Mouse (Mus musculus) lung, postnatal 25 days (tissue): Measurements from ENCODE around the gene Carhsp1.

Experiments
- DNase-seq: peaks from one replicate; pipeline ENCODE4 v3.0.0; 2022; ENCODE audit warnings: low spot score

Carhsp1 gene

GRCm38 (mm10) chr16:8671551-8672349, at the start of gene Carhsp1:
Gene Carhsp1 (minus strand): TSS chr16:8672155.
- peak; percentile 96 for DNase-seq

DNA sequence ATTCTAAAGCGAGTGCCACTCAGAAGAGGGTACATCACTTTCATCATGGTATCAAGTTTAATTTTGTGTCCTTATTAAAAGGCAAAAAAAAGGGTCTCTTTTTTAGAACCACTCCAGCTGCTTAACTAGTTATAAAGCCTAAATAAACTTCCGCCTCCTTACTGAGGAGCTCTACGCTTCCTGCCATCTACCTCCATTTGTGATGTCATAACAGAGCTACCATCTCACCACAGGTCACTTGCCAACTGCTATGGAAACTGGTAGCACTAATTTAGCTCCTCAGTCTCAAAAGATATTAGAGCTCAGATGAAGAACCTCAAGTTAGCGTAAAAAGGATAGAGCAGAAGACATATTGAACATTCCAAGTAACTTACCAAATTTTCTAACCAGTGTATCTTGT, 48.5 kb upstream of the Carhsp1 start:
- DNase-seq, result no peak

GRCm38 (mm10) chr16:8717744-8718143, 45.8 kb upstream of the Carhsp1 start:
- no peak for DNase-seq

- no peak for DNase-seq
Measured at GRCm38 (mm10) chr16:8716300-8716699, 44.3 kb upstream of the Carhsp1 start.

GRCm38 (mm10) chr16:8715513-8716080, 43.6 kb upstream of the Carhsp1 start:
- DNase-seq, result no peak

DNA sequence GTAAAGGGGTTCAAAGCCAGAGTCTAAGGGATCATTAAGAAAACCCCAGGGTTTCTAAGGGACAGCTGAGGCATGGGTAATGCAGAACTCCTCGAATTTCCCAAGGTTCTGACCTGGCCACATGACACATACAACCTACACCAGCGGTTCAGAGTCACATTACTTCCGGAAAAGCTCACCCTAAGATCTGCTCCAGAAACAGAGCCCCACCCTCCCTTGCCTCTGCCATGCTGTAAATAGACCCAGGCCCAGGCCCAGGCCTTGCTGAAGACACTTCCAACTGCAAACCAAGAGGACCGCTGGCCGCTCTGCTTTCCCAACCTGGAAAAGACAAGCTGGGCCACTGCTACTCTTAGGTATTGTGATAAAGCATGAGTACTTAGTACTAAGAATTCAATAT, 42.9 kb upstream of the Carhsp1 start:
- DNase-seq, result no peak

GRCm38 (mm10) chr16:8711998-8712397, 40.0 kb upstream of the Carhsp1 start:
- no peak for DNase-seq

DNA sequence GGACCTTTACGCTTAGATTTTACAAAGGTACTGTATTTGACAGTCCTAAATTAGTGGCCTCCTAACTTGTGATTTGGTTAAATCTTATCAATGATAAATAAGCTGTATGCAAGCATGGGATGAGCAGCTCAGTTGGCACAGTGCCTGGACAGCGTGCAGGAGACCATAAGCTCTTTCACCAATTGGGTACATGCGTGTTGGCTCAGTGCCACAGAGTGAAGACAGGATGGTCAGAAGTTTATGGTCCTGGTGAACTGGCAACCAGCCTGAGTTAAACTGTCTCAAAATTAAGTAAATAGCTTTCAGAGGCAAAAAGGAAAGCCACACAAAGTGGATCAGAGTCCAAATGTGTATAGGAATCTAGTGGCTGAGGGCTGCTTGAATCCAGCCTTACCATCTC, 28.6 kb upstream of the Carhsp1 start:
- no peak for DNase-seq

- no peak for DNase-seq
Measured at GRCm38 (mm10) chr16:8699556-8699955, 27.6 kb upstream of the Carhsp1 start.

GRCm38 (mm10) chr16:8691206-8691605, 19.3 kb upstream of the Carhsp1 start:
- DNase-seq, result no peak

GRCm38 (mm10) chr16:8689979-8690656, 18.2 kb upstream of the Carhsp1 start:
- no peak for DNase-seq

DNA sequence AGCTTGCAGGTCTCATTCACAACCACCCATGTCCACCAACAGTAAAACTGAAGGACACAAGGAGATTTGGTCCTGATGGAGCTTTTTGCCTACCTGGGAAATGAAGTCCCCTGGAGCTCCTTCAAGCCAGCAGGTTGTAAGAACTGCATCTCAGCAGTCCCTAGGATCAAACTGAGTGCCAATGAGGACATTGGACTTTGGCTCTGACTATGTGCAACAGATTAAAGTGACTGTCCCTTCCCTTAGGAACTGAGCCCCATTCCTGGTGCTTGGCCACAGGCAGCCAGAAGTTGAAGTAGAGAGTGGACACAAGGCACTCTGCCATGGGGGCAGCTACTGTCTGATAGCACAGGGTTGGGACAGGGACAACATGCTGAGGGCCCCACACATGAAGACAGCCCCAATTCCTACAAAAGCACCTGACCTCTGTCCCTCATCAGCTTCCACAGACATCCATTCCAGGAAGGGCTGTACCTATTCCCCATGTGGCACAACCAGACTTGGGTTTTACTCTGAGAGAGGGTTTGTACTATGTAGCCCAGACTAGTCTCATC, 15.7 kb upstream of the Carhsp1 start:
- DNase-seq, result no peak

DNA sequence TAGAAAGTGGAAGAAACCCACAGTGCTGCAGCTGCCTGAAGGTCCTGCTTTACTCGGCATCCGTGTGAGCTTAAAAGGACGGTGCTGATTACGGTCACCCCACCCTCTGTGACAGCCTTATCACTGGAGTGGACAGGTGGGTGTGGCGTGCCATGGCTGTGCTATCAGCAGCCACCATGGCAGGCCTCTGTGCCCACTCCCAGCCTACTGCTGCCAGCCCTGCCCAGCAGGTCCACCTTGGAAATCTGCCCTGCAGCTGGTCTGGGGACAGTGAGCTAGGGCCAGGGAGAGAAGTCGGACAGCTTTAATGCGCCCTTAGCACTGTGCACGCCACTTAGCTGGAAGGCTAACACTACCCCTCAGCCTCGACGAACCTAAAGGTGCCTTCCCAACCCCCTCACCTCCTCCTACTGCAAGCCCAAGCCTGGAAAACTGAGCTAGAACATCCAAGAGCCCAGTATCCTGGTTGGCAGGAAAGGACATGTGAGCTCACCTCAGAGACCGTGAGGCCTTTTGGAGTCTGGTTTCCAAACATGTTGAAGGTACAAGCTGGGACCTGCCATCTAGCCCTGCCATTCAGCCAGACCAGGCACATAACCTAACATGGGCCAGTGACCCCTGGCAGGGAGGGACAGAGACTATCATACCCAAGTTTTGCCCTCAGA, 15.0 kb upstream of the Carhsp1 start:
- DNase-seq, result no peak

DNA sequence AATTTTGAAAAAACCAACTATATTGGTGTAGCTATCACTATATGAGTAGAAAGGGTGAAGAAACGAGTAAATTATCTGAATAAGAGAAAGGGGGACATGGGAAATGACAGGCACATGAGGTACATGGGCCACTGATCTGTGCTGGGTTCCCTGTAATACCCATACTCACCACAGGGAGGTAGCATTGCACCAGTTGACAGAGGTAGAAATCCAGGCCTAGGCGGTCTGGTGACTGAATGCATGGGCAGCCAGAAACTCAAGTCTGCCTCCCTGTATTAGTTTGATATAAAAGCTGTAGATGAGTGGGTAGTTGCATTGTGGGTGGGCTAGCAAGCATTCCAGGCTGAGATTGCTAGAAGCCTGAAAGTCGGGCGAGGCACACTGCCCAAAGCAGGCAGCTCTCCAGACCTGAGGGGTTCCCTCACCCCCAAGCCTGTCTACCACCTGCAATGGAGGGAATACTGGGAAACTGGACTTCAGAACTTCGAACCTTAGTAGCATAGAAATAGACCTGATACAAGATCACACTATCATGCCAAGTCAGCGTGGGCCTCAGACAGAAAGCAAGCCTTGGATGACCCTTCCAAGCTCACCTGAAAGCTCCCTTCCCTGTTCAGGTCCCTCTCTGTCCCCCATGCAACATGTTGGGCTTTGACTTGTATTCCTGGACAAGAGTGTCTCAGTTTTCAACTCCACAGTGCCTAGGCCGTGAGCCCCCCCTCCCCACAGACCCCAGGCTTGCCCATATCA, 14.3 kb upstream of the Carhsp1 start:
- DNase-seq, result peak; percentile 79

DNA sequence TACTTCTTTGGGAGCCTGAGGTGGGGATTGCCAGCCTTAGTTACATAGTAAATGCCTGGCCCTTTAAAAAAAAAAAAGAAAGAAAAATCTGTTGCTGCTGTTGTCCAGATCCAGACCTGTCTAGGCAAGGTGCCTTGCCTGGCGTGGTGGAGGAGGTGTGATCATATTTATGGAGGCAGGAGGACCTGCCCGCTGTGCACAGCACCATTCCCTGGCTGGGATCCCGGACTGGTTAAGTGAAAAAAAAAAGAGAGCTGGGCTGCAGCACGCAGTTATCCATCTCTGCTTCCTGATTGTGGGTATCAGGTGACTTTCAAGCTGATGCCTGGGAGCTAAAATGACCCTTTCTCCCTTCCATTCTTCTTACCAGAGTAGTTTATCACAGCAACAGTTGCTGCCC, 13.1 kb upstream of the Carhsp1 start:
- DNase-seq, result no peak

- DNase-seq, result no peak
Measured at GRCm38 (mm10) chr16:8680470-8680869, 8.5 kb upstream of the Carhsp1 start, which contains the start of gene Gm5767. Gene Gm5767 (plus strand): TSS chr16:8680770.

- DNase-seq, result no peak
Measured at GRCm38 (mm10) chr16:8679780-8680179, 7.8 kb upstream of the Carhsp1 start.

GRCm38 (mm10) chr16:8678676-8679075, 6.7 kb upstream of the Carhsp1 start:
- no peak for DNase-seq

DNA sequence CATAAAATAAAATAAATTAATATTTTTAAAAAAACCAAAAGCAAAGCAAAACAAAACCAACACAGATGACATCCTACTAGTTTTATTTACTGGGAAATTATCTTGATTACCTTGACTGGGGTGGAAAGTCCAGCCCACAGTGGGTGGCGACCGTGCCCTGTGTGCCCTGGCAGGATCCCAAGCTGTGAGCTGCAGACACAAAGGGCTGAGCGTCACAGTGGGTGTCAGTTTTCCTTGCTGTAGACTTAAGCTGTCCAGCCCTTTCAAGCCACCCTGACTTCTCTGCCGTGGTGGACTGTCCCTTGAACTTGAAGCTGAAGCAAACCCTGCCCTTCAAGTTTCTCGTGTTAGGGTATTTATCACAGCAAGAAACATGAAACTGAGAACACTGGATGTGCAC, 6.1 kb upstream of the Carhsp1 start:
- DNase-seq, result no peak

DNA sequence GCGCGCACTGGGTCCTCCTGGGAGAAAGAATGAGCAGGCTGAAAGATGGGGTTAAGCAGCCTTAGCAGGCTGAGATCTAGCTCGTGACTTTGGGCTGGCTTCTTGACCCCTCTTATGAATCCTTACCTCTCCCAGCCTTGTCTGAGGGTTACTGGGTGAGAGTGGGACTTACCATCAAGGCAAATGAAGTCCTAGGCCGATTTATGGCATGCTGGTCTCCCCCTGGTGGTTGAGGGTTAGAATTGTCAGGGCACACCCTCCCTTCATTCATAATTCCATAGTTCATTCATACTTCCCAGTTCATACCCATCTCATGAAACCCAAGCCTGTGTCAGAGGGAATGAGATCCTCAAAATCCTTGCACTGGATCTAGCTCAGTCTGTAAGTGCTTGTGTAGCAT, 4.8 kb upstream of the Carhsp1 start:
- DNase-seq, result no peak

- no peak for DNase-seq
Measured at GRCm38 (mm10) chr16:8676228-8676627, 4.3 kb upstream of the Carhsp1 start.

GRCm38 (mm10) chr16:8675559-8675958, 3.6 kb upstream of the Carhsp1 start:
- DNase-seq, result no peak
